Mouse (Mus musculus) CH12.LX (cell line): ENCODE results near the gene Cldnd1. TPM values are rescaled to one million over a fixed set of nuclear protein-coding genes. Genes with fewer than 3 reads are reported as not detected.

Experiments used
- DNase-seq: peaks from one replicate; pipeline ENCODE4 v3.0.0-alpha.2; 2013; ENCODE audit errors: extremely low read depth
- H3K27ac ChIP-seq: 2 replicates; pipeline ENCODE4 v1.5.1; 2012; ENCODE audit warnings: low read depth, mild to moderate bottlenecking, control low read depth, moderate library complexity; ENCODE audit not compliant: insufficient read depth
- H3K27me3 ChIP-seq: replicated peaks from 2 replicates; pipeline ENCODE3; 2012; ENCODE audit warnings: inconsistent platforms
- H3K36me3 ChIP-seq, 2 experiments: replicated peaks in 1 of 2; 2 replicates each; pipeline versions ENCODE3 to v1.6.1; 2012; ENCODE audit warnings: inconsistent platforms in 1 of 2, low read length in 1 of 2, mild to moderate bottlenecking in 1 of 2, mixed read lengths in 1 of 2, moderate library complexity in 1 of 2; ENCODE audit not compliant: control insufficient read depth in 1 of 2, insufficient read depth in 1 of 2
- H3K4me1 ChIP-seq, 2 experiments: 2 replicates each; pipeline ENCODE4 v1.6.1; 2012; ENCODE audit warnings: inconsistent platforms in 1 of 2, moderate library complexity in 1 of 2; ENCODE audit not compliant: insufficient read depth in 2 of 2, control insufficient read depth in 1 of 2
- H3K4me2 ChIP-seq: 2 replicates; pipeline ENCODE4 v1.6.1; 2012; ENCODE audit warnings: low read depth, mild to moderate bottlenecking, control low read depth; ENCODE audit not compliant: poor library complexity, insufficient read depth, severe bottlenecking
- H3K4me3 ChIP-seq, 3 experiments: fragments of 150-350 bp in 1 of 3; sonication (generic) in 1 of 3; replicated peaks in 1 of 3; 2 replicates each; pipeline versions ENCODE3 to v1.5.1; 2011 to 2012; ENCODE audit warnings: low read depth in 2 of 3, low read length in 2 of 3, mild to moderate bottlenecking in 2 of 3, moderate library complexity in 2 of 3, control low read depth in 1 of 3, improper control_type of control experiment in 1 of 3, inconsistent platforms in 1 of 3, mixed read lengths in 1 of 3; ENCODE audit not compliant: poor library complexity in 1 of 3
- H3K79me2 ChIP-seq: replicated peaks from 2 replicates; pipeline ENCODE4 v1.6.1; 2012; ENCODE audit warnings: mild to moderate bottlenecking, moderate library complexity; ENCODE audit not compliant: control insufficient read depth, poor library complexity, insufficient read depth, severe bottlenecking; ENCODE audit errors: extremely low read depth
- H3K9ac ChIP-seq: 2 replicates; pipeline ENCODE4 v1.6.1; 2012; ENCODE audit warnings: low read depth, mild to moderate bottlenecking, control low read depth, moderate library complexity; ENCODE audit not compliant: insufficient read depth
- H3K9me3 ChIP-seq: replicated peaks from 2 replicates; pipeline ENCODE3; 2012; ENCODE audit warnings: low read length, inconsistent platforms, mixed read lengths
- BHLHE40 ChIP-seq: IDR thresholded peaks from 2 replicates; pipeline ENCODE4 v1.6.1; 2011; ENCODE audit warnings: mild to moderate bottlenecking, low read depth, low read length, improper control_type of control experiment
- CHD1 ChIP-seq: IDR thresholded peaks from 2 replicates; pipeline ENCODE4 v1.6.1; 2012; ENCODE audit warnings: low read depth, low read length, improper control_type of control experiment, inconsistent platforms
- CHD2 ChIP-seq: IDR thresholded peaks from 2 replicates; pipeline ENCODE4 v1.6.1; 2011; ENCODE audit warnings: low read length, improper control_type of control experiment
- CTCF ChIP-seq, 2 experiments: IDR thresholded peaks in 1 of 2; conservative IDR thresholded peaks in 1 of 2; 2 replicates each; pipeline ENCODE4 v1.5.1; 2011 to 2012; ENCODE audit warnings: low read depth in 2 of 2, low read length in 2 of 2, improper control_type of control experiment in 1 of 2, inconsistent platforms in 1 of 2, mild to moderate bottlenecking in 1 of 2, moderate library complexity in 1 of 2
- ELF1 ChIP-seq: IDR thresholded peaks from 2 replicates; pipeline ENCODE4 v1.6.1; 2014; ENCODE audit warnings: low read depth, mild to moderate bottlenecking, inconsistent platforms, low read length, improper control_type of control experiment
- IRF4 ChIP-seq: IDR thresholded peaks from 2 replicates; pipeline ENCODE4 v1.6.1; 2014; ENCODE audit warnings: low read depth, mild to moderate bottlenecking, inconsistent platforms, low read length, improper control_type of control experiment
- JUN ChIP-seq: IDR thresholded peaks from 2 replicates; pipeline ENCODE4 v1.6.1; 2011; ENCODE audit warnings: low read depth, mild to moderate bottlenecking, low read length, improper control_type of control experiment, moderate library complexity; ENCODE audit not compliant: insufficient read depth
- KAT2A ChIP-seq: IDR thresholded peaks from 2 replicates; pipeline ENCODE4 v1.6.1; 2012; ENCODE audit warnings: low read length, improper control_type of control experiment, inconsistent platforms; ENCODE audit not compliant: insufficient replicate concordance
- MAFK ChIP-seq: IDR thresholded peaks from 2 replicates; pipeline ENCODE4 v1.6.1; 2011; ENCODE audit warnings: low read length, improper control_type of control experiment; ENCODE audit not compliant: insufficient replicate concordance
- MAX ChIP-seq: IDR thresholded peaks from 2 replicates; pipeline ENCODE4 v1.6.1; 2011; ENCODE audit warnings: low read length, improper control_type of control experiment
- MAZ ChIP-seq: IDR thresholded peaks from 2 replicates; pipeline ENCODE4 v1.6.1; 2012; ENCODE audit warnings: low read depth, mild to moderate bottlenecking, inconsistent platforms, low read length, improper control_type of control experiment, moderate library complexity
- MEF2A ChIP-seq: IDR thresholded peaks from 2 replicates; pipeline ENCODE4 v1.6.1; 2014; ENCODE audit warnings: low read depth, mild to moderate bottlenecking, inconsistent platforms, low read length, improper control_type of control experiment, borderline replicate concordance
- MXI1 ChIP-seq: IDR thresholded peaks from 2 replicates; pipeline ENCODE4 v1.6.1; 2011; ENCODE audit warnings: mild to moderate bottlenecking, low read depth, low read length, improper control_type of control experiment
- MYC ChIP-seq: IDR thresholded peaks from 2 replicates; pipeline ENCODE4 v1.6.1; 2011; ENCODE audit warnings: low read depth, mild to moderate bottlenecking, improper control_type of control experiment, low read length
- NELFE ChIP-seq: IDR thresholded peaks from 2 replicates; pipeline ENCODE4 v1.6.1; 2011; ENCODE audit warnings: low read depth, low read length, improper control_type of control experiment
- POLR2A ChIP-seq: IDR thresholded peaks from 2 replicates; pipeline ENCODE4 v1.6.1; 2011; ENCODE audit warnings: low read depth, mild to moderate bottlenecking, improper control_type of control experiment, low read length
- RAD21 ChIP-seq: IDR thresholded peaks from 2 replicates; pipeline ENCODE4 v1.6.1; 2011; ENCODE audit warnings: low read depth, mild to moderate bottlenecking, low read length, improper control_type of control experiment, moderate library complexity
- RCOR1 ChIP-seq: conservative IDR thresholded peaks from 2 replicates; pipeline ENCODE4 v1.6.1; 2012; ENCODE audit warnings: low read depth, mild to moderate bottlenecking, inconsistent platforms, low read length, improper control_type of control experiment
- SIN3A ChIP-seq: IDR thresholded peaks from 2 replicates; pipeline ENCODE4 v1.6.1; 2012; ENCODE audit warnings: low read length, improper control_type of control experiment, inconsistent platforms
- TBP ChIP-seq: conservative IDR thresholded peaks from 2 replicates; pipeline ENCODE4 v1.6.1; 2011; ENCODE audit warnings: low read depth, low read length, improper control_type of control experiment
- TCF12 ChIP-seq: IDR thresholded peaks from 2 replicates; pipeline ENCODE4 v1.6.1; 2014; ENCODE audit warnings: low read depth, mild to moderate bottlenecking, inconsistent platforms, low read length, improper control_type of control experiment
- UBTF ChIP-seq: IDR thresholded peaks from 2 replicates; pipeline ENCODE4 v1.6.1; 2012; ENCODE audit warnings: low read depth, mild to moderate bottlenecking, inconsistent platforms, low read length, improper control_type of control experiment, moderate library complexity
- USF1 ChIP-seq: IDR thresholded peaks from 2 replicates; pipeline ENCODE4 v1.6.1; 2014; ENCODE audit warnings: low read depth, mild to moderate bottlenecking, inconsistent platforms, low read length, improper control_type of control experiment
- USF2 ChIP-seq: conservative IDR thresholded peaks from 2 replicates; pipeline ENCODE4 v1.6.1; 2011; ENCODE audit warnings: low read depth, low read length, improper control_type of control experiment
- ZC3H11A ChIP-seq: IDR thresholded peaks from 2 replicates; pipeline ENCODE4 v1.6.1; 2012; ENCODE audit warnings: low read depth, mild to moderate bottlenecking, inconsistent platforms, low read length, improper control_type of control experiment
- ZNF384 ChIP-seq: IDR thresholded peaks from 2 replicates; pipeline ENCODE4 v1.6.1; 2012; ENCODE audit warnings: low read depth, low read length, improper control_type of control experiment, inconsistent platforms
- dilution Hi-C: fragments of 300-500 bp; cut with MboI; formaldehyde crosslinking; loops from 2 replicates; pipeline ENCODE4 v1.14.3; 2020; ENCODE audit warnings: low sequenced_read_pairs; ENCODE audit not compliant: extremely low pct_unique_long_range_greater_than_20kb, extremely low pct_ligation_motif_present
- in situ Hi-C: fragments of 300-500 bp; cut with MboI; formaldehyde crosslinking; loops from 3 replicates; pipeline ENCODE4 v1.14.3; 2019; ENCODE audit warnings: low sequenced_read_pairs, low pct_ligation_motif_present, low pct_unique_long_range_greater_than_20kb, mixed read lengths
- polyA plus RNA-seq: library from polyadenylated mRNA; unstranded; fragments of >175 nt; gene quantifications from 2 replicates; pipeline ENCODE4 v1.2.1, GENCODE M21; 2012; ENCODE audit warnings: low read depth; ENCODE audit not compliant: insufficient read length
- total RNA-seq, 2 experiments: library from RNA; depleted of rRNA; stranded (reverse); fragments of 300-350 nt in 1 of 2; fragments of >200 nt in 1 of 2; gene quantifications; 2 replicates each; pipeline ENCODE4 v1.2.3; 2012 to 2014

Cldnd1 gene
- total and polyA plus RNA-seq, 3 experiments: 59.9 to 80.6 (median 78.7) TPM

DNA sequence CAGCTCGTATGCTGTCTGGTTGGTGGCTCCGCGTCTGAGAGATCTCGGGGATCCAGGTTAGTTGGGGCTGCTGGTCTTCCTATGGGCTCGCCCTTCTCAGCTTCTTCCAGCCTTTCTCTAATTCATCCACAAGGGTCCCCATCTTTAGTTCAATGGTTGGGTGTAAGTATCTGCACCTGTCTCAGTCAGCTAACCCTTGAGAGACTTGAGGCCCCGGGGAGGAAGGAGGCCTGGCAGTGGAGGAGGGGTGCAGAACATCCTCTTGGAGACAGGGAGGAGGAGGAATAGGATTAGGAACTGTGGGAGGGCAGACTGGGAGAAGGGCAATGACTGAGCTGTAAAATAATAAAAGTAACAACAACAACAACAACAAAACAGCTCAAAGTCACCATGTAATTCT lies 27.5 kb upstream of the Cldnd1 start:
- no peak for DNase-seq
- dilution Hi-C loops (no loop called here), in situ Hi-C loops (loop anchor here (10.0 kb wide), 2 partner anchors 185 to 815 kb away; no protein-coding TSS in a partner anchor)
- H3K4me3 ChIP-seq: peak overlapping the region in 2 of 3 experiments; percentile 40 to 45
- H3K79me2 ChIP-seq: no peaks in the 10 kb centered on the region; the same call in 1 of the 2 replicates
- peaks cover 1% of the 10 kb centered on the region for H3K27me3 ChIP-seq
- H3K27ac ChIP-seq: peak overlapping the region; percentile 89
- H3K4me1 ChIP-seq: peaks cover 15 to 74% of the 10 kb centered on the region in 2 experiments
- peak overlapping the region; percentile 91 for H3K9ac ChIP-seq
- H3K36me3 ChIP-seq: no peaks in the 10 kb centered on the region
- no peaks in the 10 kb centered on the region for H3K9me3 ChIP-seq
- peak overlapping the region; percentile 97 for H3K4me2 ChIP-seq
- TF ChIP-seq USF1 (no peak), MEF2A (0 out of 2 replicates have a peak, but pooled peaks have one; percentile 29), RCOR1 (no peak), TCF12 (peak; percentile 56), ZC3H11A (no peak), TBP (0 out of 2 replicates have a peak, but pooled peaks have one; percentile 30), IRF4 (peak; percentile 23; the same call in 1 of the 2 replicates), CHD2 (peak; percentile 84)

DNA sequence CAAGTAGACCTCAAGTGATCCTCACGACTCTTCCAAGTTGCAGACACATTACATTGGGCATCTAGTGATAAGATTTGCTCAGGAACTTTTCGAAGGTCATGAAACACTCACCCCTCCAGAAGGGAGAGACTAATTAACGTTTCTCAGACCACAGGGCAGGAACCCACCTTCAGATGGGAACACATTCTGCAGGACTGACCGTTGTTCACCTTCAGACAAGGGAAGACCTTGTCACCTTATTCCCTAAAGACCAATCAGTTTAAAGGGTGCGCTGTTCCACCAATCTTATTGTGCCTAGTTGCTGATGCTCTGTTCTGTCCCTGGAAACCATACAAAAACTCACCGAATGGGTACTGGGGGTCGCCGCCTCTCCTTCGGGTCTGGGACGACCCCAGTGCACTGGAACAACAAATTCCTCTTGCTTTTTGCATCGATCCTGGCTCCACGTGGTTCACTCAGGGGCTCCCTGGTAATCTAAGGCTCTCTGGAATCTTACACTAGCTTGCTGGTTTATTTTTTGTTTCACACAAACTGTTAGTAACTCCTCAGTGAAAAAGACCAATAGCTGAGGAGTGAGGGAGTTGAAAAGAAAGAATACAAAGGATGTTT lies 26.8 kb upstream of the Cldnd1 start:
- dilution Hi-C loops: no loop called here
- Histone ChIP-seq H3K9ac (peak overlapping the region; percentile 91), H3K27me3 (peaks cover 1% of the 10 kb centered on the region), H3K79me2 (no peaks in the 10 kb centered on the region; the same call in 1 of the 2 replicates), H3K4me3 (peak overlapping the region in 2 of 3 experiments; percentile 20 to 40), H3K9me3 (no peaks in the 10 kb centered on the region), H3K36me3 (no peaks in the 10 kb centered on the region), H3K27ac (peak overlapping the region; percentile 98), H3K4me2 (peak overlapping the region; percentile 75), H3K4me1 (peaks cover 20 to 77% of the 10 kb centered on the region in 2 experiments)
- 0 out of 2 replicates have a peak, but pooled peaks have one; percentile 20 for TF ChIP-seq ELF1
- TF ChIP-seq MAZ: 0 out of 2 replicates have a peak, but pooled peaks have one; percentile 44
- TF ChIP-seq TCF12: peak; percentile 82
- TF ChIP-seq TBP: peak; percentile 91
- TF ChIP-seq NELFE: peak; percentile 62; the same call in 1 of the 2 replicates
- TF ChIP-seq MAX: peak; percentile 65
- no peak for TF ChIP-seq BHLHE40
- TF ChIP-seq SIN3A: no peak
- TF ChIP-seq CTCF (conservative IDR thresholded peaks at IDR 0.05 in 1 of 2, IDR thresholded peaks at IDR 0.05 in 1 of 2; ENCODE audit: low read depth in 2 of 2, low read length in 2 of 2): no peak
- TF ChIP-seq MXI1: peak; percentile 66; the same call in 1 of the 2 replicates
- peak; percentile 53; the same call in 1 of the 2 replicates for TF ChIP-seq CHD2
- TF ChIP-seq KAT2A: 0 out of 2 replicates have a peak, but pooled peaks have one; percentile 36
- no peak for TF ChIP-seq JUN
- no peak for TF ChIP-seq USF2
- 0 out of 2 replicates have a peak, but pooled peaks have one; percentile 69 for TF ChIP-seq UBTF
- TF ChIP-seq CHD1: no peak; the same call in none of the 2 replicates
- TF ChIP-seq ZNF384: no peak
- TF ChIP-seq POLR2A: peak; percentile 70
- no peak for TF ChIP-seq RAD21
- no peak for TF ChIP-seq ZC3H11A
- peak; percentile 14 for TF ChIP-seq MYC
- TF ChIP-seq IRF4: 0 out of 2 replicates have a peak, but pooled peaks have one; percentile 44
- no peak for TF ChIP-seq MAFK
- DNase-seq: no peak
- in situ Hi-C loops: loop anchor here (10.0 kb wide), 2 partner anchors 186 to 814 kb away; no protein-coding TSS in a partner anchor
